ENCODE assay signal across 8 mouse cellular contexts in genomic region chr7:126502023-126502741, GRCm38 (mm10). TPM values are rescaled to one million over a fixed set of nuclear protein-coding genes. Genes with fewer than 3 reads are reported as not detected.
A peak's percentile ranks its signal among the peaks of the same experiment; 100 is the strongest.
DNase-seq lines count a peak whose midpoint lies in the region; ATAC-seq lines count a peak whose summit lies in the region.

No protein-coding gene starts in this region.

- DNase-seq in adrenal gland, adult 8-10 months, result peak; percentile 89
- peak; percentile 94 for DNase-seq in embryo, embryonic 11.5 days (ENCODE audit: low read depth, low spot score)
- DNase-seq in gastrocnemius, postnatal 36 days, result peak; percentile 90 to 92
- DNase-seq in left cerebral cortex, postnatal 36 days (ENCODE audit: low spot score in 2 of 2), result peak; percentile 93 to 95
- DNase-seq in midbrain, embryonic 10.5 days (ENCODE audit: low spot score), result peak; percentile 99
- DNase-seq in right cerebral cortex, postnatal 36 days (ENCODE audit: low spot score in 2 of 2), result peak; percentile 88 to 91
- DNase-seq in urinary bladder, postnatal 4 days (ENCODE audit: low spot score in 2 of 2), result peak; percentile 89 to 92

- 0% methylated on average over 46 of the region's 57 CpGs for WGBS in intestine, embryonic 16.5 days
- 0% methylated on average over 57 of the region's 57 CpGs for WGBS in midbrain, embryonic 10.5 days

- H3K4me2 ChIP-seq in intestine, embryonic 16.5 days (ENCODE audit: low read depth, low read length), result peak overlapping the region; percentile 68

- no peaks in the 10 kb centered on the region for H3K9me3 ChIP-seq in intestine, embryonic 16.5 days (ENCODE audit: control insufficient read depth, low read length)
- H3K9me3 ChIP-seq in midbrain, embryonic 10.5 days (replicated peaks), result no peaks in the 10 kb centered on the region

- ATAC-seq in intestine, embryonic 16.5 days, result peak; percentile 90

- peak overlapping the region; percentile 100 for H3K9ac ChIP-seq in intestine, embryonic 16.5 days (ENCODE audit: low read depth, low read length)

- peak overlapping the region; percentile 99 for H3K4me3 ChIP-seq in intestine, embryonic 16.5 days (ENCODE audit: low read length)
- H3K4me3 ChIP-seq in midbrain, embryonic 10.5 days, result peak overlapping the region; percentile 100

- intact Hi-C loops in gastrocnemius, postnatal 36 days (cut with DNase I), result no loop called here
- intact Hi-C loops in left cerebral cortex, postnatal 36 days (cut with DNase I), result loop anchor here (1.0 to 5.0 kb wide), 3 partner anchors 15 to 230 kb away; partner anchors contain the start of genes Rabep2, Sbk1 and Tufm

- H3K27me3 ChIP-seq in intestine, embryonic 16.5 days (replicated peaks; ENCODE audit: control insufficient read depth, insufficient read depth, low read length), result no peaks in the 10 kb centered on the region
- H3K27me3 ChIP-seq in midbrain, embryonic 10.5 days (ENCODE audit: low read depth, poor library complexity, severe bottlenecking), result no peaks in the 10 kb centered on the region

- peak overlapping the region; percentile 100 for H3K27ac ChIP-seq in intestine, embryonic 16.5 days (ENCODE audit: low read length)
- H3K27ac ChIP-seq in midbrain, embryonic 10.5 days (replicated peaks), result peak overlapping the region; percentile 100

- H3K36me3 ChIP-seq in intestine, embryonic 16.5 days (ENCODE audit: control insufficient read depth, insufficient read depth, low read length), result peaks cover 21% of the 10 kb centered on the region
- H3K36me3 ChIP-seq in midbrain, embryonic 10.5 days, result peaks cover 41% of the 10 kb centered on the region

- peaks cover 9% of the 10 kb centered on the region for H3K4me1 ChIP-seq in intestine, embryonic 16.5 days (ENCODE audit: control insufficient read depth, insufficient read depth, low read length)
- peaks cover 28% of the 10 kb centered on the region for H3K4me1 ChIP-seq in midbrain, embryonic 10.5 days

RNA-seq across cellular contexts. Expression of gene Atxn2l, which starts 1.1 kb away (rescaled TPM):
- 100 to 1,000 TPM in 2 of 4 experiments, 10 to 100 TPM in 2; 83.3 to 141 (median 110) TPM for total RNA-seq in adrenal gland, adult 8-10 months (2022)
- 10 to 100 TPM; 25.8 to 29.9 TPM for total RNA-seq in gastrocnemius, postnatal 36 days (2021)
- 25.8 and 29.4 TPM in 2 replicates for polyA plus RNA-seq in intestine, embryonic 16.5 days (2015; fragmentation: Nextera tagmentation; extraction: Ambion mirVana)
- 100 to 1,000 TPM; 102 to 144 TPM for total RNA-seq in left cerebral cortex, postnatal 36 days (2021)
- 44.8 and 50.2 TPM in 2 replicates for polyA plus RNA-seq in midbrain, embryonic 10.5 days (2016; fragmentation: Nextera tagmentation; extraction: Ambion mirVana)

RNA-seq across cellular contexts. Expression of gene Tufm, which starts 15.0 kb away (rescaled TPM):
- 100 to 1,000 TPM; 205 to 255 (median 223) TPM for total RNA-seq in adrenal gland, adult 8-10 months (2022)
- total RNA-seq in gastrocnemius, postnatal 36 days (2021), result 100 to 1,000 TPM; 122 to 145 TPM
- 229 and 244 TPM in 2 replicates for polyA plus RNA-seq in intestine, embryonic 16.5 days (2015; fragmentation: Nextera tagmentation; extraction: Ambion mirVana)
- 10 to 100 TPM; 77.2 to 81.6 TPM for total RNA-seq in left cerebral cortex, postnatal 36 days (2021)
- polyA plus RNA-seq in midbrain, embryonic 10.5 days (2016; fragmentation: Nextera tagmentation; extraction: Ambion mirVana), result 161 and 178 TPM in 2 replicates

RNA-seq across cellular contexts. Expression of gene Sh2b1, which starts 27.0 kb away (rescaled TPM):
- 10 to 100 TPM; 54.3 to 78.7 (median 65.2) TPM for total RNA-seq in adrenal gland, adult 8-10 months (2022)
- total RNA-seq in gastrocnemius, postnatal 36 days (2021), result 10 to 100 TPM; 36.8 to 43.4 TPM
- polyA plus RNA-seq in intestine, embryonic 16.5 days (2015; fragmentation: Nextera tagmentation; extraction: Ambion mirVana), result 43.2 and 44.6 TPM in 2 replicates
- 10 to 100 TPM; 68.5 to 73.5 TPM for total RNA-seq in left cerebral cortex, postnatal 36 days (2021)
- 54.1 and 58.7 TPM in 2 replicates for polyA plus RNA-seq in midbrain, embryonic 10.5 days (2016; fragmentation: Nextera tagmentation; extraction: Ambion mirVana)

RNA-seq across cellular contexts. Expression of gene Atp2a1, which starts 39.3 kb away (rescaled TPM):
- total RNA-seq in adrenal gland, adult 8-10 months (2022), result under 1 TPM in 1 of 4 experiments, not detected in 3; 0.08 TPM
- over 10,000 TPM; 23,125 to 24,213 TPM for total RNA-seq in gastrocnemius, postnatal 36 days (2021)
- 1.1 and 1.3 TPM in 2 replicates for polyA plus RNA-seq in intestine, embryonic 16.5 days (2015; fragmentation: Nextera tagmentation; extraction: Ambion mirVana)
- under 1 TPM in 1 of 2 experiments, not detected in 1; 0.54 TPM for total RNA-seq in left cerebral cortex, postnatal 36 days (2021)
- polyA plus RNA-seq in midbrain, embryonic 10.5 days (2016; fragmentation: Nextera tagmentation; extraction: Ambion mirVana), result 0.16 and 0.28 TPM in 2 replicates

Comparison
In these comparisons a context has a peak if more than half of its experiments do, and no peak if none do; other contexts are left out.
1. Peak in every context shown above with its lines: DNase-seq, ATAC-seq, H3K4me3 ChIP-seq and H3K27ac ChIP-seq.